18 mouse cellular contexts compared by ENCODE assay signal in the genomic region with DNA sequence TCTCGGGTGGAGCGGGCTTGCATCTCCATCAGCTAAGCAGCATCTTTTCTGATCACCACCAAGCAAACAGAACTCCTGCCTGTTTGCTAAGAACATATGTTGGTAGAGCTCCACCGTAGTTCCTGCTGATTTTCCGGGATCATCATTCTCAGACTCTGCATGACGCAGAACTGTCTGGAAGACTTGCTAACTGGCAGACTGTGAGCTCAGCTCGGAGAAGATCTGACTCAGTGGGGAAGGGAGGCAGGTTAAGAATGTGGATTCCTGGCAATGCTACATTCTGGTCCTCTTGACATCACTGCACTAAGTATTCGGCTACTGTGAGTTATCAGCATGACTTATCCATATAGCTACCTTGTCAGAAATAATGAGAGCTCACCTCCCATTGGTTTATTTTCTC. TPM values are rescaled to one million over a fixed set of nuclear protein-coding genes. Genes with fewer than 3 reads are reported as not detected.
DNase-seq lines count a peak whose midpoint lies in the region; TF ChIP-seq lines count a peak whose summit lies in the region.
"Had no signal": no experiment of that assay in that cellular context is flagged by ENCODE, and none has a peak within 500 bp of the region (broad histone marks: within the 10 kb centered on the region; RNA-seq: fewer than 3 reads in every experiment).

No protein-coding gene starts in this region.

- 0 out of 2 replicates have a peak overlapping the region, but pooled peaks have one; percentile 28 for H3K27ac ChIP-seq in gastrocnemius, adult 2 months
- H3K27ac ChIP-seq: embryonic facial prominence, embryonic 15.5 days; heart, adult 2 months; kidney, postnatal 0 days; left cerebral cortex, adult 2 months; midbrain, embryonic 15.5 days had no signal

- no peak overlapping the region for H3K4me3 ChIP-seq in gastrocnemius, adult 2 months
- H3K4me3 ChIP-seq: embryonic facial prominence, embryonic 15.5 days; heart, adult 2 months; left cerebral cortex, adult 2 months; midbrain, embryonic 15.5 days had no signal

- no peak for DNase-seq in gastrocnemius, adult 2 months
- DNase-seq in gastrocnemius, postnatal 25 days, result no peak
- DNase-seq in right cerebral cortex, adult 18-20 months, result peak; percentile 9
- DNase-seq in right cerebral cortex, postnatal 25 days, result no peak
- peak; percentile 8 to 50 for DNase-seq in cerebellum, postnatal 14 days
- no peak for DNase-seq in ovary, adult 18-20 months (ENCODE audit: low spot score)
- no peak for DNase-seq in left cerebral cortex, adult 11 months (ENCODE audit: low spot score)
- DNase-seq: adrenal gland, adult 2 months; heart, adult 2 months; heart, postnatal 4 days; left cerebral cortex, postnatal 4 days; liver; lung, postnatal 10 days; right cerebral cortex, postnatal 4 days had no signal

- no peak for TF ChIP-seq CTCF in gastrocnemius, adult 2 months (IDR thresholded peaks at IDR 0.05)

- intact Hi-C loops in gastrocnemius, adult 2 months (cut with DNase I), result no loop called here

RNA-seq across cellular contexts. Expression of gene Cped1, which starts 44.7 kb away (rescaled TPM):
- 10 to 100 TPM; 22.4 to 24.5 TPM for total RNA-seq in gastrocnemius, adult 2 months (2021)
- total RNA-seq in gastrocnemius, postnatal 25 days (2021), result 10 to 100 TPM; 16.8 to 22.7 TPM

Comparison
In these comparisons a context has a peak if more than half of its experiments do, and no peak if none do; other contexts are left out.
1. DNase-seq: peak in right cerebral cortex, adult 18-20 months (single experiment) and cerebellum, postnatal 14 days (2 of 2); none in gastrocnemius, adult 2 months (single experiment), gastrocnemius, postnatal 25 days (single experiment), right cerebral cortex, postnatal 25 days (single experiment), ovary, adult 18-20 months (single experiment) and left cerebral cortex, adult 11 months (single experiment).